Mouse (Mus musculus) retina, postnatal 7 days (tissue): ENCODE results near the gene Pex11g.

ENCODE experiments used
- DNase-seq: peaks from one replicate; pipeline ENCODE4 v3.0.0-alpha.2; 2012; ENCODE audit warnings: low read depth, low spot score

Gene Pex11g

DNA sequence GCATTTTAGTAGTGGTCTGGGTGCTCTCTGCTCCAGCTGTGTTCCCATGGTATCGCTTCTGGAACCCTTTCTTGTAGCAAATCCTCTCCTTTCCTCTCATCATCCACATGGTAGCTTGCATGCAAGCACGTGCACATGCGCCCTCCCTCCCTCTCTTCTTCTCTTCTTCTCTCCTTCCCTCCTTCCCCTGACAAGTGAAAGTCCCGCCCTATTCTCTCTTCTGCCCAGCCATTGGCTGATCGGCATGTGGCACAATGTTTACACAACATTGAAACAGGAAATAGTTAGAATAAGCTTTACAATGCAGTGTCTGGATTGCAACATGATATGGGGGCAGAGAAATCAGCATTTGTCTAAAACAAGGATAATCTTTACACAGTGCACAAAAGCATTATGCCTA is 14.1 kb upstream of the Pex11g start:
- DNase-seq, result no peak

DNA sequence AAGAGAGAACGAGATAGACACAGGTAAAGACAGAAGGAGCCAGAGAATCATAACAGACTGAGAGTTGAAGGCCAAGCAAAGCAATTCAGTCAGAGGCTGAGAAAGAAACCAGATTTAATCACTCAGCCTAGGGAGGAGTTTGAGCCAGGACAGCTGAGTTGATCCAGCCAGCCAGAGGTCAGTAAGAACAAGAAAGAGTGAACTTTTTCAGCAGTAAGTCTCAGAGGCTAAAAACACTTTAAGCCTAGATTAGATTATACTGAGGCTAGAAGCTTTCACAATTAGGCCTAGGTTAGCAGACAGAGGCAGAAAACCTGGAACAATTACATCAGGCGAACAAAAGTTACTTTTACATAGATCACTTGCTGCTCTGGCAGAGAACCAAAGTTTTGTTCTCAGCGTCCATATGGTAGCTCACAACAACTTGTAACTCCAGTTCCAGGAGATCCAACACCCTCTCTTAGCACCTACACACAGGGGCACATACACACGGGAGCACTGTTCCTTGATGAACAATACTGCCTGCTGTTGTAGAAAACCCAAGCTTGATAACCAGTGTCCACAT is 12.8 kb upstream of the Pex11g start:
- DNase-seq, result no peak

DNA sequence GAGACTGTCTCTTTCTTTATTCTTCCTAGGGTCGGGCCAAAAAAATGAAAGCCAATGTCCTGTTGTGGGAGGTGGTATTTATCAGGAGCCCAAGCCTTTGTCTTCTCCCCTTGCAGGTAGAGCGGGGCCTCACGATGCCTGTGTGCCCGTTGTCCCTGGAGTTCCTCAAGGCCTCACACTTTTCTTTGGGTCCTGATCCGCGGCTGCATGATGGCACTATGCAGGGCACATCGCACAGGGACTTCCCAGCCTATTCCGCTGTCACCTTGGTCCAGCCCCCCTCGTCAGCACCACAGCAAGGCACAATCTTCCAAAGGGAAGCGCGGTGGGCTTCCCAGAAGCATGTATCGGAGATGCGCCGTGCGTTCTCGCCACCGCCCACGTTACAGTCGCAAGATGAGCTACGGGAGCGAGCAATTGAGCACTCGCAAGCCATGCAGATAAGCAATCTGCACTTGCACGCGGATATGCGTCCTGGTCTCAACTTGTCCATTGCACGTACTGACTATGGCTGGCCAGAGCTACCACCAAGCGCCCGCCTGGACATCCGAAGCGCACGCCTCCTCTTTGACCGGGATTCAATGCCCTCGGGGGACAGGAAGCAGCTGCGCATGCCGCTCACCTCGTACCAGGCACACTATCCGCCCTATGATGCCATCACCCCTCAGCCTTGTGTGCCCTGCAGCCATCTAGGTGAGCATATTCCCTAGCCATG is 8.4 kb upstream of the Pex11g start:
- DNase-seq, result no peak

DNA sequence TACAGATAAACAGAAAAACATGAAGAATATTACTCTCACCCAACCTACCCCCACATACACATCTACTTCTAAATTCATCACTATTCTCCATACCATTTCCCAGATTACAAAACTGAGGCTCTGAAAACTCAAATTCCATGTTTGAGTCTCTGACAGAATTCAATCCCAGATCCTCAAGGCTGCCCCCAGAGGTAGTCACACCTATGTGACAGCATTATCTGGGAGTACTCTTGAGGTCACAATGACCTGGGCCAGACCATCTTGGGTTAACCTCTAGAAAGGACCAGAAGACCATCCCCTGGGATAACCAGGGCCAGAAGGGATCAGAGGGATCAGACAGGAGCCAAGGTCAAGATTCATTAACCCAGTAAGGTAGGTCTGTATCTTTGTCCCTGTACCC is 3.1 kb upstream of the Pex11g start, which contains the start of gene Tex45:
Gene Tex45, plus strand, starts transcription at position 301 of the 400 bp plus-strand sequence.
- no peak for DNase-seq

DNA sequence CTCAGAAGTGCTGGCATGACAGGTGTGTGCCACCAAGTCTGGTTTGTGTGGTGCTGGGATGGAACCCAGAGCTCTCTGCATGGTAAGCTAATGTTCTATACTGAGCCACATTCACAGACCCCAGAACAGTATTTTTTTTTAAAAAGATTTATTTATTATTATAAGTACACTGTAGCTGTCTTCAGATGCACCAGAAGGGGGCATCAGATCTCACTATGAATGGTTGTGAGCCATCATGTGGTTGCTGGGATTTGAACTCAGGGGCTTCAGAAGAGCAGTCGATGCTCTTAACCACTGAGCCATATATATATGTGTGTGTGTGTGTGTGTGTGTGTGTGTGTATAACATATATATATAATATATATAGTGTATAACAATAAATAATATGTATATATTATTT is 1.4 kb upstream of the Pex11g start:
- no peak for DNase-seq

DNA sequence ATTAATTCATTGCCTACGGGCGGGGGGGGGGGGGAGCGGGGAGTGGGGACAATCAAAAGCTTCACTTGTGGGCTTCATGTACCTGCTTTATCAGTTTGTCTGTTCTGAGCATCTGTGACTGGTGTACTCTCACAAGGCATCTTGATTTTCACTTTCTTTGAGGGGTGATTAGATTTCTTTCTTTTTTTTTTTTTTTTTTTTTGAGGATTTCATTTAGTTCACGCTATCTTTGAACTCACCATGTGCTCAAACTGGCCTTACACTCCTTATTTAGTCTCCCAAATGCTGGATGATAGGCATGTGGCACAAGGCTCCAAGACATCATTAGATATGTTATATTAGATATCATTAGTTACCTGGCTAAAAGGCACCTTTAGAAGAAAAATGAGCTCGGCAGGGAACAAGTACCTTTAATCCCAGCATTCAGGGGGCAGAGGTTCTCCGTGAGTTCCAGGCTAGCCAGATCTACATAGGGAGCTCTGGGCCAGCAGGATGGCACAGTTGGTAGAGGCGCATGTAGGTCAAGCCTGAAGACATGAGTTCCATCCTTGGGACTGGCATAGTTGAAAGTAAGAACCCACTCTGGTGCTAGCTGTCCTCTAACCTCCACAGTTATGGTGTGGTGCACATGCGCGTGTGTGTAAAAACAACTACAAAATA is 536 bp upstream of the Pex11g start:
- no peak for DNase-seq

DNA sequence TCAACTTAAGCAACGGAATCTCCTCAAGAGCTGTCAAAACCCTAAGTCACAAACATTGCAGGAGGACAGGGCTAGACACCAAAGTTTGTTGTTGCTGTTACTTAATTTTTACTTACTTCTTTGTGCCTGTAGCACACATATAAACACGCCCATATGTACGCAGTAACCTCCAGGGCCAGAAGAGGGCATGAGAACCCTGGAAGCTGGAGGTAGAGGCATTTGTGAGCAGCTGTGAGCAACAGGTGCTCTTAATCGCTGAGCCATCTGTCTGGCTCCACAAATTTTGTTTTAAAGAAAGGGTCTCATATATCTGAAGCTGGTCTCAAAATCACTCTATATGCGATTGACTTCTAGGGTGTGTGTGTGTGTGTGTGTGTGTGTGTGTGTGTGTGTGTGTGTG is 3.2 kb downstream of the Pex11g start:
- peak; percentile 38 for DNase-seq

DNA sequence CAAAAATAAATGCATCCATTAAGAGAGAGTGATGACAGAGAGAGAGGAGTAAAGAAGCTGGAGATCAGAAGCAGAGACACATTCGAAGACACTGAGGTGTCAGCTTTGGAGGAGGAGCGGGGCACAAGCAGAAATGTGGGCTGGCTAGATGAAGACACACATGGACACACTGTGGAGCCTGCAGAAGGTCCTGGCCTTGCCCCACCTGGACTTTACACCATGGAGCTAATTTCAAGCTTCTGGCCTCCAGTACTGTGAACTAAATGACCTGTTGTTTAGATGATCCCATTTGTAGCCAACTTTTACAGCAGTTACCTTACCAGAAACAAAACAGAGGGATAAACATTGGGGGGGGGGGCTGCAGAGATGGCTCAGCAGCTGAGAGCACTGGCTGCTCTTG is 4.2 kb downstream of the Pex11g start:
- no peak for DNase-seq

DNA sequence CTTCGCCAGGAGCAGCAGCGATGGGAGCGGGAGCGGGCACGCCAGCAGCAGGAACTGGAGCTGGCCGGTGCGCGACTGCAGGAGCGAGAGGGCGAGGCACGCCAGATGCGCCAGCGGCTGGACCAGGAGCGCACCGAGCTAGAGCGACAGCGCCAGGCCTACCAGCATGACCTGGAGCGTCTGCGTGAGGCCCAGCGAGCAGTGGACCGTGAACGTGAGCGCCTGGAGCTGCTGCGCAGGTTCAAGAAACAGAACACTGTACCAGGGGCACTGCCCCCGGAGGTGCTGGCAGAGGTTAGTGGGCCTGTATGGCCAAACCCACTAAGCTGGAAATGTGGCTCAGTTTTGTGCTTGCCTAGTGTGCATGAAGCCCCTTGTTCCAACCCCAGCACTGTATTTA is 15.5 kb downstream of the Pex11g start:
- DNase-seq, result no peak

DNA sequence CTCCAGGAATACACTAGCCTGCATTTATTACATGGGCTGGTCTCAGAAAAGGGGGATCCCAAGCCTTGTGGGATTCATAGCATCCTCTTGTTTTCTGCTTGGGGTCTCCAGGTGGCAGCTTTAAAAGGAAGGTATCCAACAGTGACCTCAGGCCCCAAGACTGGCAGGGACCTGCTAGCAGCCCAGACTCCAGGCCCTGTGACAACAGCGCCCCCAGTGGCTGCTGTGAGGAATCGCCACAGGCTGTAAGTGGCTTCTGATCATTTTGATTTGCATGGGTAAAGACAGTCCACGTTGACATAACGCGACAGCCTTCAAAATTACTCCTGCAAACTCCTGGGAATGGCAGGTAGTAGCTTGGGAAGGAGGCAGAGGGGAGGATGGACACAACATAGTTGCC is 16.8 kb downstream of the Pex11g start:
- DNase-seq, result peak; percentile 50

DNA sequence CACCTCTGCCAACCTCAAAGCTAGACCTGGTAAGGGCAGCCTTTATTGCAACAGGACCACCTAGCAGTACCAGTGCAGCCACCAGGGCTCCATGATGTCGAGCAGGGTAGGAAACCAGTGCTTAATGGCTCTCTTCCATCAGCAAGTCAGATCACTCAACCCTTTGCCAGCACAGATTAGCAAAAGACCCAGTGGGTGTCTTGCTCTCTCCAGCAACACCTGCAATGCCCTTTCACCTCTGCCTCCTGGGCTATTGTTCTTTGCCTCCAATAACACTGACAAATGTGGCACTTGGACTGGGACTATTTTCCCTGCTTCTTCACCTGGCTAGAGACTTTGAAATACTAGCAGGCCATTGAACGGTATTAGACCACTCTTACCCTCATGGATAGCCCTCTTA is 18.3 kb downstream of the Pex11g start:
- DNase-seq, result no peak

DNA sequence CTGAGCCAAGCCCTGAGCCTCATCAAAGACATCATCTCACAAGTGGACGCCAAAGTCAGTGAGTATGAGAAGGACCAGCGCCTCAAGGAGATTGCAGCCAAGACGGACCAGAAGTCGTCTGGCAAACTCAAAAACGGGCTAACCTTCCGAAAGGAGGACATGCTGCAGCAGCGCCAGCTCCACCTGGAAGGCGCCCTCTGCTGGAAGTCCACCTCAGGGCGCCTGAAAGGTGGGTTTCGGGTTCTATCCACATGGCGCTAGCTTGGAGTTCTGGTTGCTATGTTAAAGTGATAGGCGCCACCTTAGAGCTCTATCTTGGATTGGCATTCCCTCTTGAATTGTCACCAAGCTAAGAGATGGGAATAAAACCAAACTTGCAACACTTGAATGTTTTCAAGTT is 28.0 kb downstream of the Pex11g start:
- no peak for DNase-seq

DNA sequence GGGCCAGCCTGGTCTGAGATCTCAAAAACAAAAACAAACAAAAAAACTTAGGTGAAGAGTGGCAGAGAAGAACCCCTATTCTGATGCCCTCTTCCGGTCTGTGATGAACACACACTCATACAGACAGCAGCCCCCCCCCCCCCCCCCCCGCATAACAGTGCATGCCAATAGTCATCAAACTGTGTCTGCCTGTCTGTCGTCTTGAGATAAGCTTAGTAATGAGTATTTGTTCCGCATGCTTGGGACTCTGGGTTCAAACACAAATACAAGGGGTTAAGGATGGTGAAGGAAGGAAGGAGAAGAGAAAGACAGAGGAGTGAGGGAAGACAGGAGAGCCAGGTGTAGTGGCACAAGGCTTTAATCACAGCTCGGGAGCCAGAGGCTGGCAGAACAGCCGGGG is 31.0 kb downstream of the Pex11g start:
- DNase-seq, result no peak

DNA sequence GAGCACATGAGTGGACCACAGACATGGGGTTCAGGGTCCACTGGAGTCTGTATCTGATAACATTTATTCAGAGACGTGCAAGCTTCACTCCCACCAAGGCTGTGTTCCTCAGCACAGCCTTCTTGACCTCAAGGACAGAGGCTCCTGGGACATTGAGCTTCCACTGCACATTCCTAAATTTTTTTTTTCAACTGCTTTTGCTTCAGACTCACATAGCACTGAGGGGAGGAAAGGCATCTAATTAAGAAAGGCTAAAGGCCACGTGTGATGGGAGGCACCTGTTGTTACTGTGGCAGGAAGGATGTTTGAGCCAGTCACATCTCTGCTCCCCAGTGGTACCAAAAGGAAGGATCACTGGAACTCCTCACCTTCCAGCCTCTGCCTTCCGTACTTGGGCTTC is 36.4 kb downstream of the Pex11g start:
- DNase-seq, result no peak

DNA sequence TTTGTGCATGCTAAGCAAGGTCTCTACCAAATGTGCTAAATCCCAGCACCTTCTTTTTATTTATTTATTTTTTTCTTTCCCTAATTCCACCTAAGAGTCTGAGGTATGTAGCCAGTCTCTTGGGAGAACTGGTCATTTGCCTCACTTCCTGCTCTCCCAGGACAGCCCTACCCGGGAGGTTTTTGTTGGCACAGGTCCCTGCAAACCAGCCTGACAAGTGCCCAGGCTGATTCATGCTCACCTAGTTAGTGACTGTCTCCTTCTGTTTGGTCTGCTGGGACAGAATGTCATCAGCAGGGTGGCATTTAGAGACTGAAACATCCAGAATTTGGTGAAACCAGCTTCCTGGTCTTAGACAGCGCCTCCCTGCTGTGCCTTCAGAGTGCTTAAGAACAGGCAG is 37.5 kb downstream of the Pex11g start:
- no peak for DNase-seq

DNA sequence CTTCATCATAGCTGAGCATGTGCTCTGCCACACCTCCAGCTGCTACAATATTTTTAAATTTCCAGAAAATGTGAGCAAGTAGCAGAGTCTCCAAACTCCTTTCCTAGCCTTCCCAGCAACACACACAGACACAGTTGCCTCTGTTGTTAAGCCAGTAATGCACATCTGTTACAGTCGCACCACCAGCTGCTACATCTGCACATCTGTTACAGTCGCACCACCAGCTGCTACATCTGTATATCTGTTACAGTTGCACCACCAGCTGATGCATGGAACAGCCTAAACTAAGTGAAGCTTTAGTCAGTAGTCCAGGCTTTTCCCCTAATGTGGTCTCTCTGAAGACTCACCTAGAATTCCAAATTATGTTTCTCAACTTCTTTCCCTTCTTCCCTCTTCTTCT is 39.1 kb downstream of the Pex11g start:
- no peak for DNase-seq

DNA sequence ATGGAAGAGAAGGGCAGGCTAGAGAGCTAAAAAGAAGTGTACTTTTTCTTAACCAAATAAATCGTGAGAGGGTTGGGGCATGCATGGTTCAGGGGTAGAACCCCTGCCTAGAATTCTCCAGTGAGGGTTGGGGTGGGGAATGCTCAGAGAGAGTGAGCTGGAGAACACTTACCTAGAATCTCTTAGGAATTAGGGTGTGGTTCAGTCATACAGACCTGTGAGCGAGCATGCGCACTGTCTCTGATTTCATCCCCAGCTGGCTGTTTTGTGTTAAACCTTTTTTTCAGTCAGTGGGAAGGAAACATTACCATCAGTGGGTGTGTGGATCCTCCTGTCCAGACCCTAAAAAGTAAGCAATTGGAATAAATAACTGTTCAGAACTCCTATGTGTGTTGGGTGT is 41.3 kb downstream of the Pex11g start:
- DNase-seq, result no peak

DNA sequence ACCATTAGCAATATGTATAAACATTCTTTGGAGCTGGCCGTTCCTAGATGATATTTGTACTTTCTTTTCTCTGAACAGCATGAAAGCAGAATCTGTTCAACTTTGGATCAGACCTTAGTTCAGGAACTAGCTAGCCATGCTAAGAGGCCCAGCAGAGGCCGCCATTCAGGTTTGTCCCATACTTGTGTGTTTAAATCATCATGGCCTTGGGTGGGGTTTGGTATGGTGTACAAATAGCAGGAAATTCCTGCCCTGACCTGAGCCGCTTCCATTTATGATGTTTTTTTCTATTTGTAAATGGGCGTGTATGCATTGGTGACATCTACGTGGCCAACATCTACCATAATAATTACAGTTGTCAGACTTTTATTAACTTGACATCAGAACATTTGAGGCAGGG is 42.3 kb downstream of the Pex11g start:
- no peak for DNase-seq

DNA sequence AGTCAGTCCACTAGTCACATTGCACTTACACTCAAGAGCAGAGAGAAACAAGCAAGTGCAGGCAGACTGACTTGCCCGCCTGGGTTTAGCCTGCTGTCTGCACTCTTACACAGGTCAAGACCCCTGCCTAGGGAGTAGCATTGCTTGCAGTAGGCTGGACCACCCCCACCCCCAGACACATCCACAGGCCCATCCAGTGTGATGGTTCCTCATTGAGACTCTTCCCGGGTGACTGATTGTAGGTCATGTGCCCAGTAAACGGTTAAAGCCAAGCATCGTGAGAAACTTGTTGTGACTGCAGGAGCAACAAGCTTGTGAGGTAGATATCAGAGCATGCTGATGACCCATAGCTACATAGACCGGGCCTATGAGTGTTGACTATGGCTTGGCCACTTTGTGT is 46.0 kb downstream of the Pex11g start:
- no peak for DNase-seq

DNA sequence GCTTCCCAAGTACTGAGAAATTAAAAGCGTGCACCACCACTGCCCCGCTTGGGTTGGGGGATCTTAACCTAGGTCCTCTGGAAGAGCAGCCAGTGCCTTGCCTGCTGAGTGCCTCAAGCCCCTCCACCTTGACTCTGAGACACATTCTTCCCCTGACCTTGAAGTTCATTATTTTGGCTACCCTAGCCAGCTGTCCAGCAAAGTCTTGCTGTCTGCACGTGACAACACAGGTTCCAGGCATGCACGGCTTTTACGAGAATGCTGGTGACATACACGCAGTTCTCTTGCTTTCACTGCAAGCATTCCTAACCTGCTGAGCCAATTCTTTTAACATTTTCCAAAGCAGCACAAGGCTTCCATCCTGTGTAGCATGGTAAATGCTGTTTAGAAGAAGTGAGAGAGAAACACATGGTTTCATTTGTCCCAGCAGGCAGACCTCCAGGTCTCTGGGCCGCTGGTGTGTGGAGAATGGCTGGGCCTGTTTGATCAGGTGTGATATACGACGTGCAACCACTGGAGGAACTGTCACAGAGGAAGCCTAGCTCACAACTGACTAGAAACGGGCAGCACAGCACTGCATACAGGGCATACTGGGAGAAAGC is 47.3 kb downstream of the Pex11g start:
- no peak for DNase-seq

DNA sequence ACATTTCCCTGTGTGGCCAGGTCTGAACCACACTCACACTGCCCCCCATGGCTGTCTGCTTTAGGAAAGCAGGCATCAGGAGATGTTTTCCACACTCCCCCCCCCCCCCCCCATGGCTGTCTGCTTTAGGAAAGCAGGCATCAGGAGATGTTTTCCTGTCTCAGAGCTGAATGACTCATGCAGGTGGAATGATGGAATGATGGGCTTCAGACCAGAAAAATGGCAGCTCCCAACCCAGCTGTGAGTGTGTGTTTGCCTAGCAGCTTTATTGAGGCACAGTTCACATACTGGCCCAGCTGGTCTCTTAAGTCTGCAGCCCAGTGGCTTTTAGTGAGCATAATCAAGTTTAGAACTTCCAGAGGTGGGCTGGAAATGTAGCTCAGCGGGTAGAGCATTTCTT is 49.4 kb downstream of the Pex11g start:
- no peak for DNase-seq

DNA sequence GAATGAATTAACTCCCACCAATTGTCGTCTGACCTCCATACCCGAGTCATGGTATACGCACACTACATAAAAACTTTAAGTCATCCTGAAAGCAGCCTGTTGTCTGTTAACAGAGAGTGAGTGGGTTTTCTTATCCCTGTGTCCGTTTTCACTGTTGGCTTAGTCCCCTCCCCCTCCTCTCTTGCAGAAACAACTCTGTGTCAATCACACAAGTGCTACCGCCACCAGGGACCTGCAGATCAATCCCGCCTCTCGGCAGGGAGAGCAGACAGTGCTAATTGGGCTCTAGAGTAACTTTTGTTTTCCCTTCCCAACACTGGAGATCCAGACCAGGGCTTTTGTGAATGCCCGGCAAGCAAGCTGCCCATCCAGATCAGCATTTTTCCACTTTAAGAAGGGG is 50.0 kb downstream of the Pex11g start:
- DNase-seq, result no peak

DNA sequence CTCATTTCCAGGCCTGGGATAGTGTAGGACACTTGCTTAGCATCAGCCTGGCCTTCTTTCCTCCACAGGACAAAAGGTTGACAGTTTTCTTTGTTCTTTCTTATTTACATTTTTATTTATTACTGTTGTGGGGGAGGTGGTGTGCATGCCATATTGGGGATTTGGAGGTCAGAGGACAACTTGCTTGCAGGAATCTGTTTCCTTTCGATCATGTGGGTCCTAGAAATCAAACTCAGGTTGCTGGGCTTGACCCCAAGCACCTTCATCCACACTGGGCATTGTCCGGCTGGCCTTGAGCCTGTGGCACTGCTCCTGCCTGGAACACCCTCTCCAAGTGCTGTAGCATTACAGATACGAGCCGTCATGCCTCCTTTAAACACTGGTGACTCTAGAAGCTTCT is 50.6 kb downstream of the Pex11g start:
- DNase-seq, result no peak
